Mouse (Mus musculus) inflammation-experienced regulatory T-cells (primary cell): ENCODE results near the gene Olfr1145. TPM values are rescaled to one million over a fixed set of nuclear protein-coding genes. Genes with fewer than 3 reads are reported as not detected.

Experiments used
- polyA plus RNA-seq, 2 experiments: library from polyadenylated mRNA; unstranded; fragments of 100-300 nt; shearing (Covaris generic); gene quantifications; one replicate each; pipeline ENCODE4 v1.2.1; 2017

The Olfr1145 gene
- polyA plus RNA-seq: not detected

DNA sequence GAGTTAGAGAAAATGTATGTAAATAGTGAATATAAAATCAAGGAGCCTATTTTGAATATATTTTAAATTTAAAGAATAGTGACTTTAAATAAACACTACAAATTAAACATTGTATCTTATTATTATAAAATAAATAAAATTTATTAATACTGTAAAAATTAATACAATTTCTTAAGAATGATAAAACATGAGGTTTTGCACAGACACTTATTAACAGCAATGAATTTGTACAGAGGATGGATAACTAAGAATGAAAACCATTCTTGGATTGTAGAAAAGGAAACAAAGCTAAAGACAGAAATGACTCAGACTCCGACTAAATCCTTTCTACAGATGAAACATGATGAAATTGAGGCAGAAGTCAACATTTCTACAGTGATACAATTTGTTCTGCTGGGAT is at the start of gene Olfr1145:
Gene Olfr1145 (plus strand): TSS at position 301 of the 400 bp plus-strand sequence.

DNA sequence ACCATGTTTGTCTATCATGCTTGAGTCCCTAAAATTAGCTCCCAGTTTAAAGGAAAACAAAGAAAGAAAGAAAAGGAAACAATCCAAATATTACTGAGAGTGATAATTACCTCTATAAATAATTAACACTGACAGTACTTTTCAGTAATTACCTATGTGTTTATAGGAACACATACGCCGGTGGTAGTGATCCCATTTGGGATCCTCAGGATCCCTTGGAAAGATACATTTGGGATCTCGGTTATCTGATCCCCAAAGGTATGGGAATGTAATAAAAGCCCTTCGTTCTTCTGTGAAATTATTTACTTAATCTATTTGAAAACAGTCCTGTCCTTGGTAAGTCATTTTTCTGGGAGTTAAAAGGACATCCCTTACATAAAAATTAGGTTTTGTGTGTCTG is 30.4 kb upstream of the Olfr1145 start, which contains the start of gene Olfr152:
Gene Olfr152 (plus strand): TSS at position 301 of the 400 bp plus-strand sequence.

DNA sequence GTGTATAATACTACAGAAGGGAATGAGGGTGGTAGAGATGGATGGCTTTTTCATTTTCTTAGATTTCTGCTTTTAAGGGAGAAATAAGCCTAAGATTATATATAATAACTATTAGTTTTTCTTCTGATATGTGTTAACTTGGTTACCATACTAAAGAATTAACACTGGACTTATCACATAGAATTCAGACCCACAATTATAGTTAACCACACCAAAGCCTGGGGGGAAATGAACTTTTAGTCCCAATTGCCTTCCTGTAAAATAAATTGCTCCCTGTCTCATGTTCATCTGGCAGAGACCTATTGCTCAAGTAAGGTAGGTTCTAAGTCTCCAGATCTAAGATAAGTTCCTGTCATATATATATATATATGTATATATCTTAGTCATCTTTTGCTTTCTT is 9.3 kb upstream of the Olfr1145 start, which contains the start of gene Olfr1143:
Gene Olfr1143 (plus strand): TSS at position 301 of the 400 bp plus-strand sequence.

DNA sequence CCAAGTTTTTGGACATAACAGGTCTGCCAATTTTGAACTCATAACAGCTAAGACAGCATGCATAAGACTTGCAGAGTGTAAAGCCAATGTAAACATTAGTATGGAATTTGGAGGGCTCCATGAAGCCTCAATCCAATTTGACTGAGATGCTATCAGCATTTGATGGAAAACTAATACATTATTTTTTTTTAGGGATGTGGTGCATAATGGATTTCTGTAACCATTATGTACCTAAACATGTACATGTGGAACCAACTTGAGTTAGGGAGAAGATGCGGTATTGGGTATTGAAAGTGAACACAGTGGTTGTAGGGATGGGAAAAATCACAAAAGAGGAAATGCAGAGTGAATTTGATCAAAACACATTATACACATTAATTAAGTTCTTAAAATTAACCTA is 20.6 kb downstream of the Olfr1145 start, which contains the start of gene Olfr1148:
Gene Olfr1148 (plus strand): TSS at position 301 of the 400 bp plus-strand sequence.

DNA sequence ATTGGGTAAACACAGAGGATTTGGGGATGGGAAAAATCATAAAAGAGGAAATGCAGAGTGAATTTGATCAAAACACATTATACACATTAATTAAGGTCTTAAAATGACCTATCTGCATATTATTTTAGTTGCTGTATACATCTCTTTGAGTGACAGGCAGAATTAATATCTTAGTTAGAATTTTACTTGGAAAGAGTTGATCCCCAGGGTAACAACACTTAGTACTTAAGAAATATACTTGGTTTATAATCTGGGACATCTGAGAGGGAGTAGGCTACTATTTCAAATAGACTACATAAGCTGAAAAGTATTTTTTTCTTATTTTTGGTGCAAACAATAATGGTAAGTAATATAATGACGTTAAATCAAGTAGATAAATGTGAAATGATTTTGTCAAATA is 34.1 kb downstream of the Olfr1145 start, which contains the start of gene Olfr1150-ps1:
Gene Olfr1150-ps1 (plus strand): TSS at position 301 of the 400 bp plus-strand sequence.

DNA sequence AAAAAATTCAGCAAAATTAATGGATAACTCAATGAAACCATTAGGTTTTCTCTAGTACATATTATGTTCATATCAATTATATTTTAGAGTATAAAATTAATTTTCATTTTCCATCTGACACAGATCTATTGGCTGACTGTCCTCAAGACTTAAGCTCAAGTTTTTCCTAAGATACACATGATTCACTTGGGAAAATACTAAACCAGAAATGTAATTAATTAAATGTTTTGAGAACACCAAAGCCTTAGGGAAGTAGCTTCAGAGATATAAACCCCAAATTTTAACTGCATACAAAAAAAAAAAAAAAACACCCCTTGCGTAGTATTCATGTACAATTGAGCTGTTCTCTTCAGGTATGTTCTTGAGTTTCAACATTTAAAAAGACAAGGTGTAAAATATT is 45.9 kb downstream of the Olfr1145 start, which contains the start of gene Olfr1151:
Gene Olfr1151 (plus strand): TSS at position 301 of the 400 bp plus-strand sequence.

Other genes with a start within 250 kb of the Olfr1145 start
- not detected for gene Olfr1129, start 235.9 kb upstream of the Olfr1145 start, polyA plus RNA-seq
- gene Olfr1130, start 203.6 kb upstream of the Olfr1145 start, polyA plus RNA-seq: not detected
- gene Olfr1131, start 182.7 kb upstream of the Olfr1145 start, polyA plus RNA-seq: not detected
- gene Olfr1132, start 172.3 kb upstream of the Olfr1145 start, polyA plus RNA-seq: not detected
- gene Olfr1133, start 162.4 kb upstream of the Olfr1145 start, polyA plus RNA-seq: not detected
- under 1 TPM; 0.19 to 0.22 TPM for gene Olfr1134, start 151.4 kb upstream of the Olfr1145 start, polyA plus RNA-seq
- gene Olfr1135, start 136.2 kb upstream of the Olfr1145 start, polyA plus RNA-seq: not detected
- not detected for gene Olfr1136, start 115.9 kb upstream of the Olfr1145 start, polyA plus RNA-seq
- gene Olfr1137, start 96.6 kb upstream of the Olfr1145 start, polyA plus RNA-seq: not detected
- gene Olfr1138, start 69.8 kb upstream of the Olfr1145 start, polyA plus RNA-seq: under 1 TPM in 1 of 2 experiments, not detected in 1; 0.40 TPM
- gene Olfr1140, start 66.1 kb upstream of the Olfr1145 start, polyA plus RNA-seq: not detected
- not detected for gene Olfr1141, start 55.8 kb upstream of the Olfr1145 start, polyA plus RNA-seq
- under 1 TPM in 1 of 2 experiments, not detected in 1; 0.13 TPM for gene Olfr152, start 30.3 kb upstream of the Olfr1145 start, polyA plus RNA-seq
- under 1 TPM in 1 of 2 experiments, not detected in 1; 0.71 TPM for gene Olfr1143, start 9.2 kb upstream of the Olfr1145 start, polyA plus RNA-seq
- gene Olfr1148, start 20.7 kb downstream of the Olfr1145 start, polyA plus RNA-seq: under 1 TPM in 1 of 2 experiments, not detected in 1; 0.81 TPM
- not detected for gene Olfr1150-ps1, start 34.2 kb downstream of the Olfr1145 start, polyA plus RNA-seq
- gene Olfr1151, start 46.0 kb downstream of the Olfr1145 start, polyA plus RNA-seq: under 1 TPM; 0.20 to 0.82 TPM
- gene Olfr1152, start 56.7 kb downstream of the Olfr1145 start, polyA plus RNA-seq: under 1 TPM; 0.08 to 0.44 TPM
- not detected for gene Olfr1153, start 85.1 kb downstream of the Olfr1145 start, polyA plus RNA-seq
- not detected for gene Olfr1154, start 95.3 kb downstream of the Olfr1145 start, polyA plus RNA-seq
- not detected for gene Olfr1155, start 135.3 kb downstream of the Olfr1145 start, polyA plus RNA-seq
- gene Olfr1156, start 143.3 kb downstream of the Olfr1145 start, polyA plus RNA-seq: under 1 TPM; 0.11 to 0.26 TPM
- under 1 TPM in 1 of 2 experiments, not detected in 1; 0.18 TPM for gene Olfr1157, start 158.5 kb downstream of the Olfr1145 start, polyA plus RNA-seq
- gene Olfr74, start 164.8 kb downstream of the Olfr1145 start, polyA plus RNA-seq: under 1 TPM in 1 of 2 experiments, not detected in 1; 0.60 TPM
- gene Olfr1158, start 180.3 kb downstream of the Olfr1145 start, polyA plus RNA-seq: not detected
- gene Olfr1160, start 198.4 kb downstream of the Olfr1145 start, polyA plus RNA-seq: under 1 TPM in 1 of 2 experiments, not detected in 1; 0.04 TPM
- gene Olfr1161, start 213.0 kb downstream of the Olfr1145 start, polyA plus RNA-seq: not detected
- not detected for gene Olfr73, start 227.9 kb downstream of the Olfr1145 start, polyA plus RNA-seq
- gene Olfr1162, start 241.3 kb downstream of the Olfr1145 start, polyA plus RNA-seq: under 1 TPM in 1 of 2 experiments, not detected in 1; 0.10 TPM